In the genomic region with DNA sequence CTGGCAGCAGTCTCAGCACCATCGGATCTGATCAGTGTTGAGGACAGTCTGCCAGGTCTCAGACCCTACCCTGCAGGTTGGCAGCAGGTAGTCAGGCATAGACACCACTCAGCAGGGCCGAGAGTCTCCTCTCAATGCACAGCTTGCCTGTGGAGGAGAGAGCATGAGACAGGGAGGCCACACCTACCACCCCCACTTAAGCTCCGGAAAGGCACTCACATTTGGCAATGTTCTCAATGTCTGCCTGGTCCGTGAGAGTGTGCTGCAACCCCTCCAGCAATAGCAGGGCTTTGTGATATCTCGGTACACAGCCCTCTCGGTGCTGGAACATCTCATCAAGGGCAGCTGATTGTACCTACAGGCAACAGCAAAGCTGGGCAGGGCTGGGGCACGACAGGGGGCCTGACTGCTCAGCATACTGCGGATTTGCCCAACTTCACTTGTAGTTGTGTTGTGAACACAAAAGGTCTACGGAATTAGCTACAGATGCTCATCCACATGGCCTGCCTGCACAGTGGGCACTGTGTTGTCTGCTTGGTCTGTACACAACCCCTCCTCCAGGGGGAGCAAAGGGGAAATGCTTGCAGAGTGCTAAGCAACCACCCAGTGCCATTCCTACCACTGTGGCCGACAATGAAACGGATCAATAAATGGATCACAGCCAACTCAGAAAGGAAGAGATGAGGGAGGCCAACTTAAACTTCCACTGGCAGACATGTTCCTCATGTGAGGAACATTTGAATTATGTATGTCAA, we compare ENCODE assay signal across 10 mouse cellular contexts. TPM values are rescaled to one million over a fixed set of nuclear protein-coding genes. Genes with fewer than 3 reads are reported as not detected.
DNase-seq lines count a peak whose midpoint lies in the region; ATAC-seq and TF ChIP-seq lines count a peak whose summit lies in the region.
"Had no signal": no experiment of that assay in that cellular context is flagged by ENCODE, and none has a peak within 500 bp of the region (broad histone marks: within the 10 kb centered on the region; RNA-seq: fewer than 3 reads in every experiment).

No protein-coding gene starts in this region.

- peaks cover 50% of the 10 kb centered on the region for H3K36me3 ChIP-seq in heart, postnatal 0 days (replicated peaks; ENCODE audit: control insufficient read depth, insufficient read depth, low read length)
- peaks cover 2% of the 10 kb centered on the region for H3K36me3 ChIP-seq in splenic B cell, adult 2 months (ENCODE audit: control insufficient read depth, insufficient read depth, low read length, poor library complexity, severe bottlenecking)

- no peak overlapping the region for H3K4me2 ChIP-seq in heart, postnatal 0 days (ENCODE audit: low read depth, low read length)
- H3K4me2 ChIP-seq: hindbrain, embryonic 15.5 days; limb, embryonic 12.5 days had no signal

- H3K27me3 ChIP-seq in heart, postnatal 0 days (ENCODE audit: control insufficient read depth, insufficient read depth, low read length): no peaks in the 10 kb centered on the region
- no peaks in the 10 kb centered on the region; the same call in 1 of the 2 replicates for H3K27me3 ChIP-seq in splenic B cell, adult 2 months (ENCODE audit: control insufficient read depth, insufficient read depth, low read length, poor library complexity, severe bottlenecking)
- H3K27me3 ChIP-seq: hindbrain, embryonic 15.5 days; limb, embryonic 12.5 days had no signal

- no peaks in the 10 kb centered on the region for H3K4me1 ChIP-seq in heart, postnatal 0 days (ENCODE audit: control insufficient read depth, insufficient read depth)
- H3K4me1 ChIP-seq: limb, embryonic 12.5 days had no signal

- peak; percentile 77 for ATAC-seq in heart, postnatal 0 days (ENCODE audit: insufficient read depth, low read depth)

- intact Hi-C loops in heart, postnatal 25 days (cut with DNase I): loop anchor here (5.0 kb wide), 2 partner anchors 136 to 481 kb away; no protein-coding TSS in a partner anchor

- TF ChIP-seq CTCF in heart, postnatal 0 days (IDR thresholded peaks at IDR 0.05; ENCODE audit: low read depth): peak; percentile 40

- peak overlapping the region; percentile 30; the same call in 1 of the 2 replicates for H3K27ac ChIP-seq in heart, postnatal 0 days (ENCODE audit: low read depth)
- H3K27ac ChIP-seq: hindbrain, embryonic 15.5 days; limb, embryonic 12.5 days had no signal

- no peak overlapping the region for H3K9ac ChIP-seq in heart, postnatal 0 days (replicated peaks; ENCODE audit: low read depth, low read length)
- H3K9ac ChIP-seq: hindbrain, embryonic 15.5 days; limb, embryonic 12.5 days had no signal

- H3K9me3 ChIP-seq in heart, postnatal 0 days (replicated peaks; ENCODE audit: control insufficient read depth, low read length): no peaks in the 10 kb centered on the region
- H3K9me3 ChIP-seq: hindbrain, embryonic 15.5 days; limb, embryonic 12.5 days had no signal

- no peak for TF ChIP-seq EP300 in heart, postnatal 0 days (IDR thresholded peaks at IDR 0.05; ENCODE audit: low read depth)

- H3K4me3 ChIP-seq in heart, postnatal 0 days (ENCODE audit: low read depth, low read length): no peak overlapping the region
- H3K4me3 ChIP-seq: hindbrain, embryonic 15.5 days; limb, embryonic 12.5 days had no signal

- 57% methylated on average over 11 of the region's 11 CpGs for WGBS in heart, postnatal 0 days

- DNase-seq in heart, postnatal 0 days (ENCODE audit: low spot score): peak; percentile 47
- no peak for DNase-seq in heart, postnatal 25 days (ENCODE audit: low spot score)
- DNase-seq in right cerebral cortex, adult 2 months (ENCODE audit: low spot score in 2 of 2): peak; percentile 57 to 59
- DNase-seq in right cerebral cortex, postnatal 10 days (ENCODE audit: low spot score in 2 of 2): no peak
- DNase-seq in cerebellum, adult 9-10 months: peak; percentile 59
- DNase-seq in splenic B cell, adult 2 months (ENCODE audit: low read depth, low spot score): peak; percentile 19
- no peak for DNase-seq in ovary, postnatal 36 days (ENCODE audit: low spot score)
- DNase-seq in adrenal gland, adult 8-10 months: no peak

RNA-seq across cellular contexts. Expression of a gene that starts 5.8 kb away (rescaled TPM):
- 21.2 and 23.7 TPM in 2 replicates for total RNA-seq in heart, postnatal 0 days (2014; rRNA removed; ENCODE audit: low replicate concordance)
- 20.5 and 23.4 TPM in 2 replicates for polyA plus RNA-seq in heart, postnatal 0 days (2015; fragmentation: Nextera tagmentation; extraction: Ambion mirVana)
- total RNA-seq in heart, postnatal 25 days (2021): 10 to 100 TPM; 16.1 to 17.9 TPM
- total RNA-seq in adrenal gland, adult 8-10 months (2022): 10 to 100 TPM; 46.4 to 55.9 (median 51.5) TPM

RNA-seq across cellular contexts. Expression of a gene that starts 15.7 kb away (rescaled TPM):
- 21.9 and 43.1 TPM in 2 replicates for total RNA-seq in heart, postnatal 0 days (2014; rRNA removed; ENCODE audit: low replicate concordance)
- polyA plus RNA-seq in heart, postnatal 0 days (2015; fragmentation: Nextera tagmentation; extraction: Ambion mirVana): 10.2 and 12.7 TPM in 2 replicates
- total RNA-seq in heart, postnatal 25 days (2021): 10 to 100 TPM; 34.9 to 36.6 TPM
- 100 to 1,000 TPM in 1 of 4 experiments, 10 to 100 TPM in 3; 82.2 to 134 (median 91.6) TPM for total RNA-seq in adrenal gland, adult 8-10 months (2022)

RNA-seq across cellular contexts. Expression of a gene that starts 23.6 kb away (rescaled TPM):
- 31.8 and 36.3 TPM in 2 replicates for total RNA-seq in heart, postnatal 0 days (2014; rRNA removed; ENCODE audit: low replicate concordance)
- polyA plus RNA-seq in heart, postnatal 0 days (2015; fragmentation: Nextera tagmentation; extraction: Ambion mirVana): 9.8 TPM in 2 replicates
- 10 to 100 TPM; 73.2 to 78.0 TPM for total RNA-seq in heart, postnatal 25 days (2021)
- total RNA-seq in adrenal gland, adult 8-10 months (2022): 10 to 100 TPM; 43.6 to 64.1 (median 57.3) TPM

RNA-seq across cellular contexts. Expression of a gene that starts 53.3 kb away (rescaled TPM):
- total RNA-seq in heart, postnatal 0 days (2014; rRNA removed; ENCODE audit: low replicate concordance): 23.0 and 42.1 TPM in 2 replicates
- polyA plus RNA-seq in heart, postnatal 0 days (2015; fragmentation: Nextera tagmentation; extraction: Ambion mirVana): 23.6 and 26.5 TPM in 2 replicates
- 10 to 100 TPM; 18.8 to 21.1 TPM for total RNA-seq in heart, postnatal 25 days (2021)
- total RNA-seq in adrenal gland, adult 8-10 months (2022): 10 to 100 TPM; 12.5 to 22.0 (median 17.0) TPM

RNA-seq across cellular contexts. Expression of a gene that starts 53.5 kb away (rescaled TPM):
- total RNA-seq in heart, postnatal 0 days (2014; rRNA removed; ENCODE audit: low replicate concordance): 2.5 and 4.8 TPM in 2 replicates
- 6.1 and 6.4 TPM in 2 replicates for polyA plus RNA-seq in heart, postnatal 0 days (2015; fragmentation: Nextera tagmentation; extraction: Ambion mirVana)
- 1 to 10 TPM; 3.3 to 4.5 TPM for total RNA-seq in heart, postnatal 25 days (2021)
- 1 to 10 TPM; 4.2 to 5.6 (median 4.7) TPM for total RNA-seq in adrenal gland, adult 8-10 months (2022)

Comparison
In these comparisons a context has a peak if more than half of its experiments do, and no peak if none do; other contexts are left out.
1. DNase-seq: peak in heart, postnatal 0 days (single experiment), right cerebral cortex, adult 2 months (2 of 2), cerebellum, adult 9-10 months (single experiment) and splenic B cell, adult 2 months (single experiment); none in heart, postnatal 25 days (single experiment), right cerebral cortex, postnatal 10 days (0 of 2), ovary, postnatal 36 days (single experiment) and adrenal gland, adult 8-10 months (single experiment).